Mouse (Mus musculus): ENCODE measurements around the gene Yars. TPM values are rescaled to one million over a fixed set of nuclear protein-coding genes. Genes with fewer than 3 reads are reported as not detected.

The Yars gene
- total and polyA plus RNA-seq, 2 experiments from 2014 or later: 56.0 to 102 TPM

- Histone ChIP-seq H3K36me3 (ENCODE audit: insufficient read depth, low read length) (no peaks in the 10 kb centered on the region), H3K4me2 (ENCODE audit: low read depth, low read length) (peak overlapping the region; percentile 98), H3K27ac (no peak overlapping the region), H3K4me1 (ENCODE audit: insufficient read depth, low read length) (0 out of 2 replicates have a peak, but pooled peaks cover 3% of the 10 kb centered on the region), H3K27me3 (ENCODE audit: insufficient read depth, low read length) (0 out of 2 replicates have a peak, but pooled peaks cover 16% of the 10 kb centered on the region), H3K4me3 (ENCODE audit: low read length) (peak overlapping the region; percentile 54), H3K9me3 (ENCODE audit: low read length) (no peaks in the 10 kb centered on the region), H3K9ac (replicated peaks; ENCODE audit: low read length) (peak overlapping the region; percentile 57)
- no peak for TF ChIP-seq CTCF (IDR thresholded peaks at IDR 0.05; ENCODE audit: low read depth)
- DNase-seq (ENCODE audit: low spot score): no peak
- WGBS: 11% methylated on average over 24 of the region's 24 CpGs
- no peak for ATAC-seq
Observed at GRCm38 (mm10) chr4:129247381-129248242, 58.1 kb downstream of the Yars start.

GRCm38 (mm10) chr4:129248243-129248767, 58.7 kb downstream of the Yars start:
- Histone ChIP-seq H3K9ac (replicated peaks; ENCODE audit: low read length) (peak overlapping the region; percentile 57), H3K27ac (no peak overlapping the region), H3K4me3 (ENCODE audit: low read length) (peak overlapping the region; percentile 54), H3K4me1 (ENCODE audit: insufficient read depth, low read length) (0 out of 2 replicates have a peak, but pooled peaks cover 3% of the 10 kb centered on the region), H3K36me3 (ENCODE audit: insufficient read depth, low read length) (no peaks in the 10 kb centered on the region), H3K27me3 (ENCODE audit: insufficient read depth, low read length) (0 out of 2 replicates have a peak, but pooled peaks cover 16% of the 10 kb centered on the region), H3K4me2 (ENCODE audit: low read depth, low read length) (peak overlapping the region; percentile 98), H3K9me3 (ENCODE audit: low read length) (no peaks in the 10 kb centered on the region)
- no peak for TF ChIP-seq CTCF (IDR thresholded peaks at IDR 0.05; ENCODE audit: low read depth)
- ATAC-seq (no peak), DNase-seq (ENCODE audit: low spot score) (no peak)
- under 1% methylated on average over 34 of the region's 74 CpGs for WGBS

- 43% methylated on average over 7 of the region's 7 CpGs for WGBS
- Histone ChIP-seq H3K27ac (no peak overlapping the region), H3K36me3 (ENCODE audit: insufficient read depth, low read length) (no peaks in the 10 kb centered on the region), H3K4me1 (ENCODE audit: insufficient read depth, low read length) (0 out of 2 replicates have a peak, but pooled peaks cover 3% of the 10 kb centered on the region), H3K9me3 (ENCODE audit: low read length) (no peaks in the 10 kb centered on the region), H3K27me3 (ENCODE audit: insufficient read depth, low read length) (0 out of 2 replicates have a peak, but pooled peaks cover 16% of the 10 kb centered on the region), H3K4me2 (ENCODE audit: low read depth, low read length) (no peak overlapping the region), H3K4me3 (ENCODE audit: low read length) (no peak overlapping the region), H3K9ac (replicated peaks; ENCODE audit: low read length) (no peak overlapping the region)
- DNase-seq (ENCODE audit: low spot score) (no peak), ATAC-seq (no peak)
- TF ChIP-seq CTCF (IDR thresholded peaks at IDR 0.05; ENCODE audit: low read depth): no peak
Observed at GRCm38 (mm10) chr4:129249288-129249687, 59.7 kb downstream of the Yars start.

GRCm38 (mm10) chr4:129250759-129251481, 61.4 kb downstream of the Yars start:
- DNase-seq (ENCODE audit: low spot score) (no peak), ATAC-seq (peak; percentile 45; the same call in 1 of the 2 replicates)
- Histone ChIP-seq H3K9ac (replicated peaks; ENCODE audit: low read length) (no peak overlapping the region), H3K36me3 (ENCODE audit: insufficient read depth, low read length) (no peaks in the 10 kb centered on the region), H3K27ac (peak overlapping the region; percentile 20; the same call in 1 of the 2 replicates), H3K9me3 (ENCODE audit: low read length) (no peaks in the 10 kb centered on the region), H3K4me3 (ENCODE audit: low read length) (no peak overlapping the region), H3K4me2 (ENCODE audit: low read depth, low read length) (no peak overlapping the region; the same call in 1 of the 2 replicates), H3K4me1 (ENCODE audit: insufficient read depth, low read length) (0 out of 2 replicates have a peak, but pooled peaks cover 3% of the 10 kb centered on the region), H3K27me3 (ENCODE audit: insufficient read depth, low read length) (0 out of 2 replicates have a peak, but pooled peaks cover 16% of the 10 kb centered on the region)
- TF ChIP-seq CTCF (IDR thresholded peaks at IDR 0.05; ENCODE audit: low read depth): no peak
- WGBS: 27% methylated on average over 15 of the region's 15 CpGs

GRCm38 (mm10) chr4:129251482-129252125, 62.0 kb downstream of the Yars start:
- Histone ChIP-seq H3K36me3 (ENCODE audit: insufficient read depth, low read length) (no peaks in the 10 kb centered on the region), H3K4me3 (ENCODE audit: low read length) (no peak overlapping the region), H3K27ac (peak overlapping the region; percentile 20; the same call in 1 of the 2 replicates), H3K4me1 (ENCODE audit: insufficient read depth, low read length) (peaks cover 3% of the 10 kb centered on the region; the same call in 1 of the 2 replicates), H3K4me2 (ENCODE audit: low read depth, low read length) (peak overlapping the region; percentile 27), H3K9ac (replicated peaks; ENCODE audit: low read length) (no peak overlapping the region), H3K27me3 (ENCODE audit: insufficient read depth, low read length) (0 out of 2 replicates have a peak, but pooled peaks cover 16% of the 10 kb centered on the region), H3K9me3 (ENCODE audit: low read length) (no peaks in the 10 kb centered on the region)
- ATAC-seq: peak; percentile 49; the same call in 1 of the 2 replicates
- 9% methylated on average over 15 of the region's 15 CpGs for WGBS
- TF ChIP-seq CTCF (IDR thresholded peaks at IDR 0.05; ENCODE audit: low read depth): no peak
- peak; percentile 24 for DNase-seq (ENCODE audit: low spot score)

- no peak overlapping the region for H3K9ac ChIP-seq (replicated peaks; ENCODE audit: low read length)
- no peaks in the 10 kb centered on the region for H3K9me3 ChIP-seq (ENCODE audit: low read length)
- no peak overlapping the region for H3K4me2 ChIP-seq (ENCODE audit: low read depth, low read length)
- H3K4me1 ChIP-seq (ENCODE audit: insufficient read depth, low read length): peaks cover 5% of the 10 kb centered on the region; the same call in 1 of the 2 replicates
- 0 out of 2 replicates have a peak, but pooled peaks cover 13% of the 10 kb centered on the region for H3K27me3 ChIP-seq (ENCODE audit: insufficient read depth, low read length)
- no peak for ATAC-seq
- 93% methylated on average over 2 of the region's 2 CpGs for WGBS
- DNase-seq (ENCODE audit: low spot score): no peak
- no peak overlapping the region for H3K27ac ChIP-seq
- TF ChIP-seq CTCF (IDR thresholded peaks at IDR 0.05; ENCODE audit: low read depth): no peak
- H3K36me3 ChIP-seq (ENCODE audit: insufficient read depth, low read length): no peaks in the 10 kb centered on the region
- no peak overlapping the region for H3K4me3 ChIP-seq (ENCODE audit: low read length)
Observed at GRCm38 (mm10) chr4:129252492-129252891, 62.9 kb downstream of the Yars start.

Measured in hindbrain, postnatal 0 days (tissue).